Comparison of ENCODE assay signal across 8 mouse cellular contexts in genomic region chr16:30821911-30822578, GRCm38 (mm10).
DNase-seq lines count a peak whose midpoint lies in the region; ATAC-seq lines count a peak whose summit lies in the region.

No protein-coding gene starts in this region.

- H3K27ac ChIP-seq in neural tube, embryonic 12.5 days = no peak overlapping the region
- peak overlapping the region; percentile 91 for H3K27ac ChIP-seq in embryonic facial prominence, embryonic 10.5 days (replicated peaks)
- 0 out of 2 replicates have a peak overlapping the region, but pooled peaks have one; percentile 52 for H3K27ac ChIP-seq in intestine, embryonic 15.5 days

- H3K36me3 ChIP-seq in neural tube, embryonic 12.5 days = no peaks in the 10 kb centered on the region
- H3K36me3 ChIP-seq in embryonic facial prominence, embryonic 10.5 days (replicated peaks) = no peaks in the 10 kb centered on the region
- no peaks in the 10 kb centered on the region for H3K36me3 ChIP-seq in intestine, embryonic 15.5 days

- peaks cover 17% of the 10 kb centered on the region for H3K4me1 ChIP-seq in neural tube, embryonic 12.5 days
- peaks cover 36% of the 10 kb centered on the region for H3K4me1 ChIP-seq in embryonic facial prominence, embryonic 10.5 days
- H3K4me1 ChIP-seq in intestine, embryonic 15.5 days (replicated peaks) = peaks cover 28% of the 10 kb centered on the region

- no peaks in the 10 kb centered on the region for H3K27me3 ChIP-seq in neural tube, embryonic 12.5 days (replicated peaks)
- H3K27me3 ChIP-seq in embryonic facial prominence, embryonic 10.5 days (replicated peaks; ENCODE audit: low read depth, poor library complexity, severe bottlenecking) = no peaks in the 10 kb centered on the region
- no peaks in the 10 kb centered on the region for H3K27me3 ChIP-seq in intestine, embryonic 15.5 days (replicated peaks)

- WGBS in neural tube, embryonic 12.5 days = 64% methylated on average over 13 of the region's 13 CpGs
- WGBS in embryonic facial prominence, embryonic 10.5 days = 77% methylated on average over 13 of the region's 13 CpGs
- 51% methylated on average over 13 of the region's 13 CpGs for WGBS in intestine, embryonic 15.5 days

- H3K4me2 ChIP-seq in neural tube, embryonic 12.5 days (replicated peaks) = peak overlapping the region; percentile 51
- no peak overlapping the region for H3K4me2 ChIP-seq in intestine, embryonic 15.5 days (replicated peaks)

- ATAC-seq in neural tube, embryonic 12.5 days (ENCODE audit: low FRiP score, low read depth) = no peak
- ATAC-seq in intestine, embryonic 15.5 days = peak; percentile 32; the same call in 1 of the 2 replicates
- no peak for ATAC-seq in megakaryocyte, adult 5-6 weeks (ENCODE audit: poor library complexity, severe bottlenecking)

- no peak for DNase-seq in neural tube, embryonic 10.5 days (ENCODE audit: extremely low spot score, low spot score)
- no peak for DNase-seq in embryonic facial prominence, embryonic 10.5 days (ENCODE audit: low spot score)
- peak; percentile 44 for DNase-seq in lung, postnatal 14 days
- DNase-seq in right cerebral cortex, postnatal 14 days = no peak
- DNase-seq in left cerebral cortex, postnatal 4 days = no peak

- no peaks in the 10 kb centered on the region for H3K9me3 ChIP-seq in neural tube, embryonic 12.5 days
- no peaks in the 10 kb centered on the region for H3K9me3 ChIP-seq in embryonic facial prominence, embryonic 10.5 days
- H3K9me3 ChIP-seq in intestine, embryonic 15.5 days = no peaks in the 10 kb centered on the region

- H3K4me3 ChIP-seq in neural tube, embryonic 12.5 days = no peak overlapping the region
- no peak overlapping the region for H3K4me3 ChIP-seq in embryonic facial prominence, embryonic 10.5 days
- H3K4me3 ChIP-seq in intestine, embryonic 15.5 days (replicated peaks) = no peak overlapping the region

- intact Hi-C loops in left cerebral cortex, postnatal 4 days (cut with DNase I) = no loop called here

- no peak overlapping the region for H3K9ac ChIP-seq in neural tube, embryonic 12.5 days
- H3K9ac ChIP-seq in intestine, embryonic 15.5 days = no peak overlapping the region
